Mouse (Mus musculus) intestine, embryonic 16.5 days (tissue): ENCODE results near the gene Tmpo. TPM values are rescaled to one million over a fixed set of nuclear protein-coding genes. Genes with fewer than 3 reads are reported as not detected.

Source experiments
- ATAC-seq: fragments of 200-750 bp; cut with Nextera tagmentation; 2 replicates; pipeline ENCODE4 v1.8.0; 2017; ENCODE audit warnings: moderate TSS enrichment, moderate library complexity
- H3K27ac ChIP-seq: fragments of 300-500 bp; sonication (generic); 2 replicates; pipeline ENCODE4 v1.5.1; 2014; ENCODE audit warnings: mild to moderate bottlenecking, low read length
- H3K27me3 ChIP-seq: fragments of 300-500 bp; sonication (generic); replicated peaks from 2 replicates; pipeline ENCODE4 v1.6.1; 2014; ENCODE audit warnings: low read length, control low read depth, mixed read lengths; ENCODE audit not compliant: control insufficient read depth, insufficient read depth
- H3K36me3 ChIP-seq: fragments of 300-500 bp; sonication (generic); 2 replicates; pipeline ENCODE4 v1.6.1; 2014; ENCODE audit warnings: low read length, control low read depth; ENCODE audit not compliant: control insufficient read depth, insufficient read depth
- H3K4me1 ChIP-seq: fragments of 300-500 bp; sonication (generic); 2 replicates; pipeline ENCODE4 v1.6.1; 2014; ENCODE audit warnings: low read length, control low read depth, mixed read lengths; ENCODE audit not compliant: control insufficient read depth, insufficient read depth
- H3K4me2 ChIP-seq: fragments of 300-500 bp; sonication (generic); 2 replicates; pipeline ENCODE4 v1.6.1; 2014; ENCODE audit warnings: low read depth, low read length, control low read depth
- H3K4me3 ChIP-seq: fragments of 300-500 bp; sonication (generic); 2 replicates; pipeline ENCODE4 v1.5.1; 2014; ENCODE audit warnings: mild to moderate bottlenecking, low read length
- H3K9ac ChIP-seq: fragments of 300-500 bp; sonication (generic); 2 replicates; pipeline ENCODE4 v1.6.1; 2014; ENCODE audit warnings: low read depth, low read length
- H3K9me3 ChIP-seq: fragments of 300-500 bp; sonication (generic); 2 replicates; pipeline ENCODE4 v1.6.1; 2016; ENCODE audit warnings: low read length, control low read depth; ENCODE audit not compliant: control insufficient read depth
- WGBS: fragments of 180-500 bp; shearing (Covaris S2); extraction: QIAGEN DNeasy Blood & Tissue Kit; methylation state at CpG from one replicate; pipeline ENCODE4 v1.1.7; 2014; 5-methylcytosine and 5-hydroxymethylcytosine counted together
- polyA plus RNA-seq: library from polyadenylated mRNA; unstranded; fragments of >200 nt; fragmentation: Nextera tagmentation; extraction: Ambion mirVana; gene quantifications from 2 replicates; pipeline ENCODE4 v1.2.1, GENCODE M21; 2015

The Tmpo gene
- polyA plus RNA-seq, 1 experiment from 2014 or later, result 111 TPM

DNA sequence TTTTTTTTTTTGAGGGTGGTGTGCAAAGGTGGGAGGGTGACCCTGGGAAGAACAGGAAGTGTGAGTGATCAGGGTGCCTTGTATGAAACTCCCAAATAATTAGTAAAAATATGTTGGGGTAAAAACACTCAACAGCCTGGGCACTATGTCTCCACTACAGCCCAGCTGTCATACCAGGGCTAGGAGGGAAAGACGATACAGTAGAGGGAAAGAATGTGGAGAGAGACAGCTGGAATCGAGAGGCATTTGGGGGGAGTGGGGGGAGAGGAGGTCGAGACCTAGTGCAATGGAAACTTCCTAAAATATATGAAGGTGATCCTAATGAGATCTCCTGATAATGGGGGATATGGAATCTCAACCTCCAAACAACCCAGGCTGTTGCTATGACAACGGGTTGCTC is 71.3 kb downstream of the Tmpo start:
- H3K36me3 ChIP-seq, result peaks cover 16% of the 10 kb centered on the region
- no peak overlapping the region for H3K9ac ChIP-seq
- no peaks in the 10 kb centered on the region for H3K9me3 ChIP-seq
- no peak overlapping the region for H3K27ac ChIP-seq
- no peak overlapping the region for H3K4me2 ChIP-seq
- ATAC-seq, result no peak
- WGBS, result 79% methylated on average over 4 of the region's 4 CpGs
- no peaks in the 10 kb centered on the region for H3K27me3 ChIP-seq
- H3K4me1 ChIP-seq, result no peaks in the 10 kb centered on the region
- no peak overlapping the region for H3K4me3 ChIP-seq

DNA sequence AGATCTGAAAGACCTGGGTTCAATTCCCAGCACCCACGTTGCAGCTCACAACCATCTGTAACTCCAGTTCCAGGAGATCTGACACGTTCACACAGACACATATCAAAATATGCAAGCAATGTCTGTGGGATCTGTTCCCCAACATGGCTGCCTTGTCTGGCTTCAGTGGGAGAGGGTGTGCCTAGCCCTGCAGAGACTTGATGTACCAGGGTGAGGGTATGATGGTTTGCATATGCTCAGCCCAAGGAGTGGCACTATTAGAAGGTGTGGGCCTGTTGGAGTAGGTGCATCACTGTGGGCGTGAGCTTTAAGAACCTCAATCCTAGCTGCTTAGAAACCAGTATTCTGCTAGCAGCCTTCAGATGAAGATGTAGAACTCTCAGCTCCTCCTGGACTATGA is 75.1 kb downstream of the Tmpo start:
- H3K27ac ChIP-seq, result no peak overlapping the region
- H3K9me3 ChIP-seq, result no peaks in the 10 kb centered on the region
- ATAC-seq, result no peak
- 84% methylated on average over 3 of the region's 3 CpGs for WGBS
- no peak overlapping the region for H3K9ac ChIP-seq
- no peak overlapping the region for H3K4me2 ChIP-seq
- H3K4me3 ChIP-seq, result no peak overlapping the region
- no peaks in the 10 kb centered on the region for H3K4me1 ChIP-seq
- 0 out of 2 replicates have a peak, but pooled peaks cover 3% of the 10 kb centered on the region for H3K36me3 ChIP-seq
- H3K27me3 ChIP-seq, result no peaks in the 10 kb centered on the region

DNA sequence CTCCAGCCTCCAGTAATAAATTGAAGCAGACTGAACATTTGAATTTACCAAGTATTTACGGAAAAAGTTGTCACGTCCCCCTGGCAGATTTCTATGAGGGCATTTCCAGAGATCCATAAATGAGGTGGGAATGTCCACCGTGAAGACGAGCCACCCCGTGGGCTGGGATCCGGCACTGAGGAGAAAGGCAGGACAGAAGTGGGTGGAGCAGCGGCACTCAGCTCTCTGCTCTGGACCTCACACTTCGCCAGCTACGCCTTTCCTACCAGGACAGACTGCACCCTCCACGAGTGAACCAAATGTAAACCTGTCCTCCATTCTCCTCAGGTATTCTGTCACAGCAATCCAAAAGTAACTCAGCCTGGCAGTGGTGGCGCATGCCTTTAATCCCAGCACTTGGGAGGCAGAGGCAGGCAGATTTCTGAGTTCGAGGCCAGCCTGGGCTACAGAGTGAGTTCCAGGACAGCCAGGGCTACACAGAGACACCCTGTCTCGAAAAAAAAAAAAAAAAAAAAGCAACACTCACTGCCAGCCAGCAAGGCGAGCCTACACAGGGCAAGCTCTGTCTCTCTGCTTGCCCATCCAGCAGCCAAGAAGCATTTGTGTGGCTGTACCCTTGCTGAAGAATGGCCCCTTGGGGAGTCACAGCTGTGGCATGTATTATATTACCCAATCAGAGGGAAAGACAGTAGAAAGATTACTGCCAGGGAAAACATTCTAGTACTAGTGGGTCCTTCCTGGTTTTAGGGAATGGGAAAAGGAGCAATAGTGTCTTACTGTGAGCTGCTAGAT is 78.1 kb downstream of the Tmpo start:
- no peak overlapping the region for H3K27ac ChIP-seq
- H3K4me3 ChIP-seq, result no peak overlapping the region
- H3K4me2 ChIP-seq, result no peak overlapping the region
- H3K27me3 ChIP-seq, result no peaks in the 10 kb centered on the region
- no peak overlapping the region for H3K9ac ChIP-seq
- 93% methylated on average over 14 of the region's 14 CpGs for WGBS
- peaks cover 3% of the 10 kb centered on the region; the same call in 1 of the 2 replicates for H3K36me3 ChIP-seq
- no peak for ATAC-seq
- no peaks in the 10 kb centered on the region for H3K4me1 ChIP-seq
- H3K9me3 ChIP-seq, result no peaks in the 10 kb centered on the region

- no peak overlapping the region for H3K4me3 ChIP-seq
- no peaks in the 10 kb centered on the region for H3K9me3 ChIP-seq
- ATAC-seq, result no peak
- no peak overlapping the region for H3K4me2 ChIP-seq
- H3K27ac ChIP-seq, result no peak overlapping the region
- H3K36me3 ChIP-seq, result peaks cover 3% of the 10 kb centered on the region; the same call in 1 of the 2 replicates
- no peak overlapping the region for H3K9ac ChIP-seq
- WGBS, result 96% methylated on average over 25 of the region's 25 CpGs
- no peaks in the 10 kb centered on the region for H3K4me1 ChIP-seq
- no peaks in the 10 kb centered on the region for H3K27me3 ChIP-seq
These were observed 79.2 kb downstream of the Tmpo start for GRCm38 (mm10) chr10:91101936-91102335.

- WGBS, result 100% methylated on average over 1 of the region's 1 CpGs
- Histone ChIP-seq H3K4me2 (no peak overlapping the region), H3K4me1 (no peaks in the 10 kb centered on the region), H3K27ac (no peak overlapping the region), H3K9me3 (no peaks in the 10 kb centered on the region), H3K9ac (no peak overlapping the region), H3K4me3 (no peak overlapping the region), H3K27me3 (no peaks in the 10 kb centered on the region), H3K36me3 (peaks cover 3% of the 10 kb centered on the region; the same call in 1 of the 2 replicates)
- ATAC-seq, result no peak
These were observed 81.0 kb downstream of the Tmpo start for GRCm38 (mm10) chr10:91100101-91100500.

GRCm38 (mm10) chr10:91098056-91098455 is 83.1 kb downstream of the Tmpo start:
- H3K4me2 ChIP-seq, result no peak overlapping the region
- no peak overlapping the region for H3K9ac ChIP-seq
- H3K36me3 ChIP-seq, result peaks cover 3% of the 10 kb centered on the region; the same call in 1 of the 2 replicates
- no peaks in the 10 kb centered on the region for H3K27me3 ChIP-seq
- H3K4me3 ChIP-seq, result no peak overlapping the region
- no peaks in the 10 kb centered on the region for H3K4me1 ChIP-seq
- 92% methylated on average over 8 of the region's 8 CpGs for WGBS
- H3K27ac ChIP-seq, result no peak overlapping the region
- H3K9me3 ChIP-seq, result no peaks in the 10 kb centered on the region
- no peak for ATAC-seq

Other genes starting within 250 kb of the Tmpo start
- 15.6 and 18.0 TPM in 2 replicates for gene Apaf1, start 98.5 kb downstream of the Tmpo start, polyA plus RNA-seq
- 31.7 and 32.4 TPM in 2 replicates for gene Ikbip, start 98.4 kb downstream of the Tmpo start, polyA plus RNA-seq
- 743 and 812 TPM in 2 replicates for gene Slc25a3, start 57.3 kb downstream of the Tmpo start, polyA plus RNA-seq